Mouse (Mus musculus): ENCODE measurements at regions not wholly inside any gene's neighbourhood (a gene's known extent, or its start where the extent isn't known, plus 50 kb on each side); places are given as distances from the start of the nearest gene placed in this dataset.

DNA sequence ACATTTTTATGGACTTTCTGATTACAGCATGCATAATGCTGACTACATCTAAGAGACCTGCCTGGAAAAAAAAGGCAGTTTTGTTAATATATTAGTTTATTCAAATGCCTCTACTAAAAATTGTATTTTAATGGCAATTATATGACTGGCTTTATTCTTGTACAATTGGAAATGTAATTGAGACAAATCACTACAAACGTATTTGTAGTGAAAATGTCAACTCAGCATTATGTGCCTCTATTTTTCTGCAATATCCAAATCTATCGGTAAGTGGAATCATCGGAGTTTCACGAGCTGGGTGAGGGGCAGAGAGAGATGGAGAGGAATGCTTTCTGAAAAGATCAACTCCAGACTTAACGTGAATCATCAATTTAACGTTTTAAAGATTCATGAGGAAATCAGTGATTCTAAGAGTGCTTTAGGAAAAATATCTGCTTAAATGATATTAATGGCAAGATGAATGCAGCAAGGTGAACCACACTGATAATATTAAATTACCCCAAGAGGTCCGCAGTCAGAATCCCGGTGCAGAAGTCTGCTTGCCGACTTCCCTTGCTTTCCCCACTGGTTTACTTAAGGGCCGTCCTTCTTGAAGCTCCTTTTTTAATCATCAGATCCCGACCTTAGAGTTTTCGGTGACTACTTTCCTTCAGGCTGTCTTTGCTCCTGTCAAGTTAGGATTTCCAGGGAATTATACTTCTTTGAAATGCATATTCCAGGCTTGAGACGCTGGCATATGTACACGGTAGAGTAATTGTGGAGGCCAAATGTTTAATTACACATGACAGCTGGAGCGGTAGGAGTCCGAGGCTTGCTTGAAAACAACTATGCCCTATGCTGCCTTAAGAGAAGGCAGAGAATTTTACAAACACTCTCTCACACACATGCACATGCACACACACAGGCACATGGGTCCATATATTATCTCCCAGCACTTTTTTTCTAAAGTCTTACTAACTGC, 544.7 kb downstream of the Tmem182 start:
- Histone ChIP-seq H3K4me1 (ENCODE audit: control insufficient read depth, insufficient read depth, low read length) (no peaks in the 10 kb centered on the region), H3K9ac (ENCODE audit: low read depth, low read length) (no peak overlapping the region), H3K4me2 (ENCODE audit: low read length) (peak overlapping the region; percentile 11), H3K4me3 (ENCODE audit: low read depth, low read length) (no peak overlapping the region), H3K9me3 (replicated peaks; ENCODE audit: control insufficient read depth, low read length, poor library complexity, severe bottlenecking) (no peaks in the 10 kb centered on the region), H3K36me3 (ENCODE audit: control insufficient read depth, insufficient read depth, low read length) (no peaks in the 10 kb centered on the region), H3K27me3 (ENCODE audit: control insufficient read depth, insufficient read depth, low read depth, low read length) (no peaks in the 10 kb centered on the region), H3K27ac (ENCODE audit: low read length) (no peak overlapping the region)
- peak; percentile 54; the same call in 1 of the 2 replicates for ATAC-seq
- 33% methylated on average over 16 of the region's 16 CpGs for WGBS

DNA sequence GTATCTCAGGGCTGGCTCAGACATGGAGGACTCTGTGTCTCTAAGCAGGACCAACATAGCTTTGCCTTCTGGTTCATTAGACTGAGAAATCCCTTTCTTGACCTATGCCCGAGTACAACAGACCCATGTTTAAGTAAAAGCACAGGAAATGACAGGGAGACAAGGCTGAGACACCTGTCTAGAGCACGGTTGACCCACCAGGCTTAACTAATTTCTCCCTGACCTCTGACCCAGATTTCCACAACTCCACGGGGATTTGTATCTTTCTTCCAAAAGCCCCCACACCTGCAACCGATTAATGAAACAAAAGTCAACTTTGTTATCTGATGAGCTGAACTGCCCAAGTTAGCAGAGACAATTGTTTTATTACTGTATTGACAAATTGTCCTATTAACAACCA, 553.7 kb downstream of the Tmem182 start:
- Histone ChIP-seq H3K27ac (ENCODE audit: low read length) (no peak overlapping the region), H3K36me3 (ENCODE audit: control insufficient read depth, insufficient read depth, low read length) (no peaks in the 10 kb centered on the region), H3K4me2 (ENCODE audit: low read length) (no peak overlapping the region), H3K9me3 (replicated peaks; ENCODE audit: control insufficient read depth, low read length, poor library complexity, severe bottlenecking) (no peaks in the 10 kb centered on the region), H3K4me3 (ENCODE audit: low read depth, low read length) (no peak overlapping the region), H3K27me3 (ENCODE audit: control insufficient read depth, insufficient read depth, low read depth, low read length) (no peaks in the 10 kb centered on the region), H3K4me1 (ENCODE audit: control insufficient read depth, insufficient read depth, low read length) (no peaks in the 10 kb centered on the region), H3K9ac (ENCODE audit: low read depth, low read length) (no peak overlapping the region)
- 17% methylated on average over 4 of the region's 4 CpGs for WGBS
- no peak for ATAC-seq

DNA sequence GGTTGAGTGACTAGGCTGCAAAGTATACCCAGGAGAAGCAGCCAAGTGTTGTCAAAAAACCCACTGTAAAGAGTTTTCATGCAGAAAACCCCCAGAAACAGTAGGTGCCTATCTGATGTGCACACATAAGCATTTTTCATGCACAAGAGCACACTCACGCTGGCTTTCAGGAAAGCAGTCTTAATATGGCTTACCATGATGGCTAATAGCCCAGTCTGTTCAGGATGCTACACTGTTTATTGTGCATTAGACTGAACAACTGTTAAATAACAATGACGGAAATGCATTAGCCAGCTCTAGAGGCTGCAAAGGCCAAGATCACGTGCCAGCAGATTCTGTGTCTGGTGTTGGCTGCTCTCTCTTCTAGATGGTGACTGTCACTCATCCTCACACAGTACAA, 556.1 kb downstream of the Tmem182 start:
- H3K4me3 ChIP-seq (ENCODE audit: low read depth, low read length): no peak overlapping the region
- 62% methylated on average over 3 of the region's 3 CpGs for WGBS
- H3K36me3 ChIP-seq (ENCODE audit: control insufficient read depth, insufficient read depth, low read length): no peaks in the 10 kb centered on the region
- H3K27me3 ChIP-seq (ENCODE audit: control insufficient read depth, insufficient read depth, low read depth, low read length): no peaks in the 10 kb centered on the region
- ATAC-seq: no peak
- no peaks in the 10 kb centered on the region for H3K4me1 ChIP-seq (ENCODE audit: control insufficient read depth, insufficient read depth, low read length)
- H3K27ac ChIP-seq (ENCODE audit: low read length): no peak overlapping the region
- H3K9me3 ChIP-seq (replicated peaks; ENCODE audit: control insufficient read depth, low read length, poor library complexity, severe bottlenecking): no peaks in the 10 kb centered on the region
- no peak overlapping the region for H3K4me2 ChIP-seq (ENCODE audit: low read length)
- no peak overlapping the region for H3K9ac ChIP-seq (ENCODE audit: low read depth, low read length)

DNA sequence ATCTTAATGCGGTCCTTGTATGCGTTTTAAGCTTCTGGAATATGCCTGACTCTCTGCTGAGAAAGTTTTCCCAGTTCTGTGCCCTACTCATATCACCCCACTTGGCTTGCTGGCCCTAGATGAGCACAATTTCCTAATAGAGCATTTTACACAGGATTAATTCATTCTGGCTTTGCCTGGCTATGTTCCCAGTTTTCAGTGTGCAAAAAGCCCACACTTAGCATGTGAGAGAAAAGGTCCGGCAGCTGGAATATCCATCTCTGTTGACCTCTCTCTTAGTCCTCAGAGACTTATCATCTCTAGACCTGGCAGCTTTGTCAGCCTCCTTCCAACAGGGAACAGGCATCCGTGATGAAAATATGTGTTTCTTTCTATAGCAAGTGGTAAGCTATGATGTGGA, 574.6 kb downstream of the Tmem182 start:
- H3K9ac ChIP-seq (ENCODE audit: low read depth, low read length): no peak overlapping the region
- H3K9me3 ChIP-seq (replicated peaks; ENCODE audit: control insufficient read depth, low read length, poor library complexity, severe bottlenecking): no peaks in the 10 kb centered on the region
- H3K4me1 ChIP-seq (ENCODE audit: control insufficient read depth, insufficient read depth, low read length): 0 out of 2 replicates have a peak, but pooled peaks cover 3% of the 10 kb centered on the region
- no peak overlapping the region for H3K4me2 ChIP-seq (ENCODE audit: low read length)
- H3K4me3 ChIP-seq (ENCODE audit: low read depth, low read length): no peak overlapping the region
- H3K36me3 ChIP-seq (ENCODE audit: control insufficient read depth, insufficient read depth, low read length): no peaks in the 10 kb centered on the region
- H3K27ac ChIP-seq (ENCODE audit: low read length): no peak overlapping the region
- ATAC-seq: no peak
- no peaks in the 10 kb centered on the region for H3K27me3 ChIP-seq (ENCODE audit: control insufficient read depth, insufficient read depth, low read depth, low read length)
- WGBS: 55% methylated on average over 4 of the region's 4 CpGs

DNA sequence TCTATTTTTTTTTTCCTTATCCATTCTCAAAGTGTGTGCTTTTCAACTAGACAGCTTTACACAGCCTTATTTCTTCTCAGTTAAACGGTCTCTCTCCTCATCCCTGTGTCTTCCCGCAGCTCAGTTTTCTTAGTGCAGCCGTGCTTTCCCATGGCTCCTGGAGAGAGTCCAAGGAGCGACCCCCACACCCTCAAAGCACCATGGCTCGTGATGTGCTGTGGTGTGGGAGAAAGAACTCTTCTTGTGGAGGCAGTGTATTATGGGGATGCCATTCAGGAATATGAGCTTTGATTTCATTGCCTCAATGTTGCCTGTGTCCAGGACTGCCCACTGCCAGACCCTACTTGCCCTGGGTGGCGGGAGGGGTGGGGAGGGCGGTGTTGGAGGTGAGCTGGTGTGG, 576.1 kb downstream of the Tmem182 start:
- Histone ChIP-seq H3K4me1 (ENCODE audit: control insufficient read depth, insufficient read depth, low read length) (0 out of 2 replicates have a peak, but pooled peaks cover 3% of the 10 kb centered on the region), H3K4me3 (ENCODE audit: low read depth, low read length) (no peak overlapping the region), H3K27me3 (ENCODE audit: control insufficient read depth, insufficient read depth, low read depth, low read length) (no peaks in the 10 kb centered on the region), H3K4me2 (ENCODE audit: low read length) (no peak overlapping the region), H3K9me3 (replicated peaks; ENCODE audit: control insufficient read depth, low read length, poor library complexity, severe bottlenecking) (no peaks in the 10 kb centered on the region), H3K9ac (ENCODE audit: low read depth, low read length) (no peak overlapping the region), H3K36me3 (ENCODE audit: control insufficient read depth, insufficient read depth, low read length) (no peaks in the 10 kb centered on the region), H3K27ac (ENCODE audit: low read length) (no peak overlapping the region)
- 67% methylated on average over 7 of the region's 7 CpGs for WGBS
- no peak for ATAC-seq

DNA sequence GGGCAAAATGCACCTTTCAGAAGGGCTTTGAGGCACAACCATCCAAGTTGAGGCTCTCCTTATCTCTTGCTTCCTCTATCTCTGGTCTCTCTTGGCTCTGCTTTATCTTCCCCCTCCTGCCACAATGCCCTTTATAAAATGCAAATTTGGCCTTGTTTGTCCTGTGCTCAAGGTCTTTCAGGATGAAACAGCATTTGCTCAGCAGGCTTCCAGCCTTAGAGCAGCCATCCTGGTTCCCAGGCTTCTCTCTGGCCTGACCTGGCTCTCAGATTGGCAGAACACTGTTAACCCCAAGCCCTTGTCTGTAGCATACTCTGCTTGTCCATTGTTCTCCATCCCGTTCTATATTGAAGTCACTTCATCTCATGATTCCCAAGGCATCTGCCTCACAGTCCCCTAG, 579.3 kb downstream of the Tmem182 start:
- Histone ChIP-seq H3K27me3 (ENCODE audit: control insufficient read depth, insufficient read depth, low read depth, low read length) (no peaks in the 10 kb centered on the region), H3K9ac (ENCODE audit: low read depth, low read length) (no peak overlapping the region), H3K4me1 (ENCODE audit: control insufficient read depth, insufficient read depth, low read length) (peaks cover 5% of the 10 kb centered on the region), H3K9me3 (replicated peaks; ENCODE audit: control insufficient read depth, low read length, poor library complexity, severe bottlenecking) (no peaks in the 10 kb centered on the region), H3K27ac (ENCODE audit: low read length) (no peak overlapping the region), H3K4me3 (ENCODE audit: low read depth, low read length) (no peak overlapping the region), H3K4me2 (ENCODE audit: low read length) (no peak overlapping the region), H3K36me3 (ENCODE audit: control insufficient read depth, insufficient read depth, low read length) (no peaks in the 10 kb centered on the region)
- 10% methylated on average over 1 of the region's 1 CpGs for WGBS
- no peak for ATAC-seq

DNA sequence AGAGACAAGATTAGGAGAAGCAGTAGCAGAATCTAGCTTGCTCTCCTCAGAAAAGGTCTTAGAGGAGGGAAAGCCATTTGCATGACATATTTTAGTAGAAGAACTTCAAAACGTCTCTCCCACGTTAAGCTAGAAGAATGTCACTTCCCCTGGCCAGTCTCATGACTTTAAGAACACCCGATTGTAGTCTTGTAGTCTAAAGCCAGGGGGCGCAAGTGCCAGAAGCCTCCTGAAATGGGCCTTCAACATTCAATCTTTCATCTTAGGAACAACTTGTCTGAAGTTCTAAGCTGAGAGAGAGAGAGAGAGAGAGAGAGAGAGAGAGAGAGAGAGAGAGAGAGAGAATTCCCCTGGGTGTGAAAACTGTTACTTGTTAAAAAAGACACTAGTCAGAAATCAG, 581.0 kb downstream of the Tmem182 start:
- WGBS: 53% methylated on average over 4 of the region's 4 CpGs
- H3K27ac ChIP-seq (ENCODE audit: low read length): no peak overlapping the region
- H3K4me3 ChIP-seq (ENCODE audit: low read depth, low read length): no peak overlapping the region
- no peak overlapping the region for H3K4me2 ChIP-seq (ENCODE audit: low read length)
- no peaks in the 10 kb centered on the region for H3K27me3 ChIP-seq (ENCODE audit: control insufficient read depth, insufficient read depth, low read depth, low read length)
- H3K9ac ChIP-seq (ENCODE audit: low read depth, low read length): no peak overlapping the region
- peaks cover 18% of the 10 kb centered on the region for H3K4me1 ChIP-seq (ENCODE audit: control insufficient read depth, insufficient read depth, low read length)
- no peaks in the 10 kb centered on the region for H3K36me3 ChIP-seq (ENCODE audit: control insufficient read depth, insufficient read depth, low read length)
- no peak for ATAC-seq
- no peaks in the 10 kb centered on the region for H3K9me3 ChIP-seq (replicated peaks; ENCODE audit: control insufficient read depth, low read length, poor library complexity, severe bottlenecking)

DNA sequence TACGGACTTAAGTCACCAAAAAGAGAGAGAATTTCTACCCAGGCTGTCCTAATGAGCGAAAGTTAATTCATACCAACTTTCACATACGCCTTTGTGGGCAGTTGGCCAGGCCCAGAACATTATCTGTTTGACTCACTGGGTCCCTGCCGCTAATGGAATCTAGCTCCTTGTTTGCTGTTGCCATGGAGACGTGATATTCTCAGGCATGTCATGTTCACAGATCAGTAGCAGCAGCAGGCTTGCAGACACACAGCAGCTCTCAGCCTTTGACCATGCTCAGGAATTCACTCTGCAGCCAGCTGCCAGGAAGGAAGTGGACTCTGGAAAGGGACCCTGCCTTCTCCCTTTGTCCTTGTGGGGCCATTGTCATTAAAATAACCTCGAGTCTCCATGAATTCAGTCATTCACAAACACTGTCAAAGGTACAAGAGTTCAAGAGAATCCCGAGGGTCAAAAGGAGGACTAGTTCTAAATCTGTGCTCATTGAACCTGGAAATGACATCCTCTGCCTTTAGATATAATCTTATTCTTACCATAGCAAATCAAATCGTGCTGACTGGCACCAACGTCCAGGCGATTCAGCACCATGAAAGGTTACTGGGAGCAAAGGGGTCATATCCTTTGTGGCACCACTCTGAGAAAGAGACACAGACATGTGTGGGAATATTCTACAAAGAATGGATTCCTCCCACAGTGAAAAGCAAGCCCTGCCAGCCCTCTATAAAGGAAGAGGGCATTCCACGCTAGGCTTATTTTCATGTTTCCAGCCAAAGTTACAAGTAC, 584.9 kb downstream of the Tmem182 start:
- H3K4me3 ChIP-seq (ENCODE audit: low read depth, low read length): no peak overlapping the region
- H3K36me3 ChIP-seq (ENCODE audit: control insufficient read depth, insufficient read depth, low read length): no peaks in the 10 kb centered on the region
- peak overlapping the region; percentile 53 for H3K27ac ChIP-seq (ENCODE audit: low read length)
- peak overlapping the region; percentile 15 for H3K4me2 ChIP-seq (ENCODE audit: low read length)
- WGBS: 2% methylated on average over 11 of the region's 11 CpGs
- no peak overlapping the region for H3K9ac ChIP-seq (ENCODE audit: low read depth, low read length)
- H3K4me1 ChIP-seq (ENCODE audit: control insufficient read depth, insufficient read depth, low read length): peaks cover 19% of the 10 kb centered on the region
- H3K9me3 ChIP-seq (replicated peaks; ENCODE audit: control insufficient read depth, low read length, poor library complexity, severe bottlenecking): no peaks in the 10 kb centered on the region
- peak; percentile 95 for ATAC-seq
- no peaks in the 10 kb centered on the region for H3K27me3 ChIP-seq (ENCODE audit: control insufficient read depth, insufficient read depth, low read depth, low read length)

DNA sequence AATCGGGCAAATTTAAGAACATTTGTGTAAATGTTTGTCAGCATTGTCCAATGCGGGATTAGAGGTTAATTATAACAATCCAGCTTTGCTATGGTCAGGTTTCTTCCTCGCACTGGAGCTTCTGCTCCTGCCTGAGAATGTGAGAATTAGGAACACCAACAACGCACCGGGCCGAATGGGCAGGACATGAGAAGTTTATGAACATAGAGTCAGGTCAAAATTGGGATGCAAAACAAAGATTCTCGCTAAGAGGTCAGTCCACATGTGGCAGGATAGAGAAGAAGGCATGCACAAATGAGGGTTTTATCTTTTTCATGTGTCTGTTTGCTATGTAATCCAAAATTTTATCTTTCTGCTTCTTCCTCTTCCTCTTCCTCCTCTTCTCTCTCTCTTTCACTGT, 585.7 kb downstream of the Tmem182 start:
- H3K4me2 ChIP-seq (ENCODE audit: low read length): no peak overlapping the region
- no peaks in the 10 kb centered on the region for H3K27me3 ChIP-seq (ENCODE audit: control insufficient read depth, insufficient read depth, low read depth, low read length)
- no peak overlapping the region for H3K4me3 ChIP-seq (ENCODE audit: low read depth, low read length)
- H3K9ac ChIP-seq (ENCODE audit: low read depth, low read length): no peak overlapping the region
- H3K9me3 ChIP-seq (replicated peaks; ENCODE audit: control insufficient read depth, low read length, poor library complexity, severe bottlenecking): no peaks in the 10 kb centered on the region
- H3K4me1 ChIP-seq (ENCODE audit: control insufficient read depth, insufficient read depth, low read length): peaks cover 19% of the 10 kb centered on the region
- peak overlapping the region; percentile 13; the same call in 1 of the 2 replicates for H3K27ac ChIP-seq (ENCODE audit: low read length)
- no peaks in the 10 kb centered on the region for H3K36me3 ChIP-seq (ENCODE audit: control insufficient read depth, insufficient read depth, low read length)
- no peak for ATAC-seq
- 25% methylated on average over 7 of the region's 7 CpGs for WGBS

All from midbrain, embryonic 16.5 days (tissue).